Mouse (Mus musculus) G1E (cell line): ENCODE measurements around the gene Scaf11. TPM values are rescaled to one million over a fixed set of nuclear protein-coding genes. Genes with fewer than 3 reads are reported as not detected.

Experiments
- ATAC-seq: 2 replicates; pipeline ENCODE4 v1.8.0; 2016; ENCODE audit warnings: mild to moderate bottlenecking; ENCODE audit not compliant: insufficient number of reproducible peaks, poor library complexity, low FRiP score, severe bottlenecking; ENCODE audit errors: extremely low read depth
- DNase-seq: peaks from one replicate; pipeline ENCODE4 v3.0.0; 2012; ENCODE audit warnings: low spot score
- H3K27me3 ChIP-seq: 2 replicates; pipeline ENCODE4 v1.6.1; 2012; ENCODE audit warnings: mild to moderate bottlenecking, low read length, inconsistent platforms; ENCODE audit not compliant: insufficient read depth
- H3K36me3 ChIP-seq: replicated peaks from 2 replicates; pipeline ENCODE3; 2012; ENCODE audit warnings: mild to moderate bottlenecking, inconsistent platforms
- H3K4me1 ChIP-seq: 2 replicates; pipeline ENCODE4 v1.6.1; 2012; ENCODE audit warnings: low read depth, low read length, inconsistent platforms, mixed read lengths; ENCODE audit not compliant: insufficient read depth
- H3K4me3 ChIP-seq: 2 replicates; pipeline ENCODE4 v1.5.1; 2012; ENCODE audit warnings: low read depth, mild to moderate bottlenecking, inconsistent platforms, low read length, moderate library complexity, mixed read lengths
- H3K9me3 ChIP-seq: replicated peaks from 2 replicates; pipeline ENCODE4 v1.6.1; 2012; ENCODE audit warnings: inconsistent platforms
- CTCF ChIP-seq: IDR thresholded peaks from 2 replicates; pipeline ENCODE4 v1.5.1; 2012; ENCODE audit warnings: low read depth, low read length, inconsistent platforms, mixed read lengths
- GATA1 ChIP-seq: IDR thresholded peaks from 2 replicates; pipeline ENCODE4 v1.6.1; 2012; ENCODE audit warnings: borderline replicate concordance, low read length, inconsistent platforms, mixed read lengths
- GATA2 ChIP-seq: IDR thresholded peaks from 2 replicates; pipeline ENCODE4 v1.6.1; 2012; ENCODE audit warnings: low read depth, low read length, inconsistent platforms, borderline replicate concordance
- POLR2AphosphoS5 ChIP-seq: IDR thresholded peaks from 2 replicates; pipeline ENCODE4 v1.6.1; 2012; ENCODE audit warnings: low read depth, low read length, inconsistent platforms; ENCODE audit not compliant: insufficient replicate concordance
- TAL1 ChIP-seq: conservative IDR thresholded peaks from 2 replicates; pipeline ENCODE4 v1.6.1; 2012; ENCODE audit warnings: low read depth, low read length, inconsistent platforms, mixed read lengths
- polyA plus RNA-seq: library from polyadenylated mRNA; stranded (reverse); fragments of >175 nt; gene quantifications from 2 replicates; pipeline ENCODE4 v1.2.3, GENCODE M21; 2012
- total RNA-seq, 2 experiments: library from RNA; stranded (forward) in 1 of 2; stranded (reverse) in 1 of 2; fragments of 200-1000 nt in 1 of 2; fragments of >200 nt in 1 of 2; fragmentation: Nextera tagmentation in 1 of 2; gene quantifications; 2 replicates each; pipeline ENCODE4 v1.2.3; 2014 to 2017

Gene Scaf11
- total and polyA plus RNA-seq, 3 experiments, result 47.9 to 206 (median 146) TPM

- ATAC-seq (no peak), DNase-seq (peak; percentile 19)
- peaks cover 23% of the 10 kb centered on the region for H3K36me3 ChIP-seq
- peaks cover 49% of the 10 kb centered on the region for H3K4me1 ChIP-seq
- TF ChIP-seq TAL1 (no peak), GATA2 (no peak), POLR2AphosphoS5 (no peak), CTCF (no peak), GATA1 (no peak)
- H3K9me3 ChIP-seq, result 0 out of 2 replicates have a peak, but pooled peaks cover 3% of the 10 kb centered on the region
- no peaks in the 10 kb centered on the region for H3K27me3 ChIP-seq
- H3K4me3 ChIP-seq, result peak overlapping the region; percentile 88
These were observed 747 bp downstream of the Scaf11 start for GRCm38 (mm10) chr15:96459741-96460450.

GRCm38 (mm10) chr15:96458273-96458672 lies 2.4 kb downstream of the Scaf11 start:
- Histone ChIP-seq H3K27me3 (no peaks in the 10 kb centered on the region), H3K4me3 (peak overlapping the region; percentile 33; the same call in 1 of the 2 replicates), H3K4me1 (peaks cover 60% of the 10 kb centered on the region), H3K36me3 (peaks cover 23% of the 10 kb centered on the region), H3K9me3 (no peaks in the 10 kb centered on the region)
- TF ChIP-seq GATA1, result no peak
- DNase-seq, result no peak
- no peak for ATAC-seq

- H3K9me3 ChIP-seq, result no peaks in the 10 kb centered on the region
- peaks cover 23% of the 10 kb centered on the region for H3K36me3 ChIP-seq
- H3K4me1 ChIP-seq, result peaks cover 56% of the 10 kb centered on the region
- no peaks in the 10 kb centered on the region for H3K27me3 ChIP-seq
- TF ChIP-seq CTCF (no peak), POLR2AphosphoS5 (no peak), GATA1 (no peak), TAL1 (no peak)
- no peak for ATAC-seq
- no peak for DNase-seq
- no peak overlapping the region; the same call in 1 of the 2 replicates for H3K4me3 ChIP-seq
These were observed 3.3 kb downstream of the Scaf11 start for GRCm38 (mm10) chr15:96457338-96457664.

- H3K4me3 ChIP-seq, result no peak overlapping the region; the same call in 1 of the 2 replicates
- H3K9me3 ChIP-seq, result no peaks in the 10 kb centered on the region
- no peak for TF ChIP-seq TAL1
- no peak for TF ChIP-seq GATA1
- peaks cover 28% of the 10 kb centered on the region for H3K36me3 ChIP-seq
- ATAC-seq (no peak), DNase-seq (no peak)
- peaks cover 55% of the 10 kb centered on the region for H3K4me1 ChIP-seq
- H3K27me3 ChIP-seq, result no peaks in the 10 kb centered on the region
These were observed 3.8 kb downstream of the Scaf11 start for GRCm38 (mm10) chr15:96456651-96457337.

GRCm38 (mm10) chr15:96455595-96456214 lies 4.9 kb downstream of the Scaf11 start:
- Histone ChIP-seq H3K9me3 (no peaks in the 10 kb centered on the region), H3K27me3 (no peaks in the 10 kb centered on the region), H3K4me1 (peaks cover 58% of the 10 kb centered on the region), H3K36me3 (peaks cover 33% of the 10 kb centered on the region), H3K4me3 (no peak overlapping the region)
- no peak for TF ChIP-seq GATA2
- no peak for TF ChIP-seq CTCF
- TF ChIP-seq GATA1, result no peak
- TF ChIP-seq POLR2AphosphoS5, result no peak
- no peak for TF ChIP-seq TAL1
- ATAC-seq (peak; percentile 43), DNase-seq (no peak)

- no peaks in the 10 kb centered on the region for H3K27me3 ChIP-seq
- no peak for TF ChIP-seq CTCF
- TF ChIP-seq GATA1, result no peak
- TF ChIP-seq GATA2, result no peak
- TF ChIP-seq TAL1, result no peak
- TF ChIP-seq POLR2AphosphoS5, result no peak
- H3K4me3 ChIP-seq, result no peak overlapping the region
- H3K4me1 ChIP-seq, result peaks cover 68% of the 10 kb centered on the region
- ATAC-seq (no peak), DNase-seq (no peak)
- peaks cover 42% of the 10 kb centered on the region for H3K36me3 ChIP-seq
- H3K9me3 ChIP-seq, result no peaks in the 10 kb centered on the region
These were observed 7.3 kb downstream of the Scaf11 start for GRCm38 (mm10) chr15:96453346-96453745.
